Mouse (Mus musculus) mouse embryonic stem cell (cell line): ENCODE measurements around the gene Elmo2.

Experiments
- in situ Hi-C, 2 experiments: fragments of 300-500 bp; cut with MboI; formaldehyde crosslinking; loops; 1 replicate in 1 of 2; 3 replicates in 1 of 2; pipeline ENCODE4 v1.14.3; 2019 to 2020; ENCODE audit warnings: low sequenced_read_pairs in 2 of 2, low pct_unique_long_range_greater_than_20kb in 1 of 2, mixed read lengths in 1 of 2; ENCODE audit not compliant: unreplicated experiment in 1 of 2

The Elmo2 gene

DNA sequence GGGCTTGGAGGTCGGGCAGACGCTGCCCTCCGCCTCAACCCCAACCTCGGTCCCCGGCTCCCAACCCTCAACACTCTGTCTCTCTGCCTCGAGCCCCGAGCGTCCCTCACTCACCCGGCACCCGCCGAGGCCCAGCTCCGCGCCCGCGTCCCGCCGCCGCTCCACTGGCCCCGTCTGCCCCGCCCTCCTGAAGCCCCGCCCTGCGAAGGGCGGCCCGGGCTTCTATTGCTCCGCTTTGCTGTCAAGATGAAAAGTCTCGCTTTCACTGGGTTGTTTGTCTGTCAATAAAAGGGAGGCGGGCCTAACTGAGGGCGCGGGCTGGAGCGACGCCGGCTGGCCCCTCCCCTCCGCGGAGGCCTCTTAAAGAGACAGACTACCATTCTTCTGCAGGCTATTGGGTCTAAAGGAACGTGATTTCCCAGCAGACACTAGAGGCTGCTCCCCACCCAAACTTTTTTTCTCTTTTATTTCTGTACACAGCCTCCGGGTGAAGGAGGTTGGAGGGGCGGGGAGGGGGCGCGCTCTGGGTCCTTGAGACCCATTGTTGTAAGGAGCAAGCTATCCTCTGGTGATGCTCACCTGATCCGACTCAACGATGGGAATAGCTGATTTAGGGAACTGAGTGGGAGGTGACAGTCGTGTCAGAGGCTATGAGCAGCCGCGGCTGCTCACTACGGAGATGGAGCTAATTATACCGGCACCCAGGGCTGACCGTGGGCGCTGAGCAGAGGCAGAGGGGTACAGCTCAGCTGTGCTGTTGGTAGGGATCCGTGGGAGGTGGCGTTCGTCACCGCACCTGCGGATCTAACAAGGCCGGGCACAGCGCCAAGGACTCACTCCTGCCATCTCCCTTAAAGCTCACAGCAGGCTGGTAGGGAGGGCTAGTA lies at the start of gene Elmo2:
Elmo2 (minus strand) TSS at position 176 of the 887 bp plus-strand sequence.
- in situ Hi-C loops = no loop called here

GRCm38 (mm10) chr2:165376001-165376400 lies 49.7 kb upstream of the Elmo2 start:
- in situ Hi-C loops = no loop called here

DNA sequence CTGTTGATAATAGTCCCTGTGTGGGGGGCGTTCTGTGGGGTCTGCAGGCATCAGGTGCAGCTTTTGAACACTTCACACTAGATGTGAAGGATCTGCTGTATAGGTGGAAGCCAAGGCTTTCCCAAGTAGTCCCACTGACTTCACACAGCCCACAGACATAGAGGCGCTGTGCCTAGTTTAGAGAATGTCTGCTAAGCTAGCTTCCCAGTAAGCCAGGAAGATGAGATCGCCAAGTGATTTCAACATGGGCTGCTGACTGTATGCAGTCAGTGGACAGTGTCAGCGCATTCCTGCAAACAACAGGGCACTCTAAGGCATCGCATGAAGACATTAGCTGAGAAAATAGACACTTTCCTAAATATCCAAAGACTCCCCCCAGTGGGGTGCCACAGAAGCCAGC lies 49.2 kb upstream of the Elmo2 start:
- in situ Hi-C loops = no loop called here

GRCm38 (mm10) chr2:165371066-165371465 lies 44.8 kb upstream of the Elmo2 start:
- in situ Hi-C loops = no loop called here

GRCm38 (mm10) chr2:165370348-165370747 lies 44.1 kb upstream of the Elmo2 start:
- in situ Hi-C loops = no loop called here

- in situ Hi-C loops = no loop called here
Observed at GRCm38 (mm10) chr2:165368496-165368895, 42.2 kb upstream of the Elmo2 start, which contains the start of gene Zfp663. Zfp663 (minus strand) TSS chr2:165368729.

- in situ Hi-C loops = no loop called here
Observed at GRCm38 (mm10) chr2:165367868-165368439, 41.7 kb upstream of the Elmo2 start.

- in situ Hi-C loops = no loop called here
Observed at GRCm38 (mm10) chr2:165367047-165367520, 40.8 kb upstream of the Elmo2 start.

DNA sequence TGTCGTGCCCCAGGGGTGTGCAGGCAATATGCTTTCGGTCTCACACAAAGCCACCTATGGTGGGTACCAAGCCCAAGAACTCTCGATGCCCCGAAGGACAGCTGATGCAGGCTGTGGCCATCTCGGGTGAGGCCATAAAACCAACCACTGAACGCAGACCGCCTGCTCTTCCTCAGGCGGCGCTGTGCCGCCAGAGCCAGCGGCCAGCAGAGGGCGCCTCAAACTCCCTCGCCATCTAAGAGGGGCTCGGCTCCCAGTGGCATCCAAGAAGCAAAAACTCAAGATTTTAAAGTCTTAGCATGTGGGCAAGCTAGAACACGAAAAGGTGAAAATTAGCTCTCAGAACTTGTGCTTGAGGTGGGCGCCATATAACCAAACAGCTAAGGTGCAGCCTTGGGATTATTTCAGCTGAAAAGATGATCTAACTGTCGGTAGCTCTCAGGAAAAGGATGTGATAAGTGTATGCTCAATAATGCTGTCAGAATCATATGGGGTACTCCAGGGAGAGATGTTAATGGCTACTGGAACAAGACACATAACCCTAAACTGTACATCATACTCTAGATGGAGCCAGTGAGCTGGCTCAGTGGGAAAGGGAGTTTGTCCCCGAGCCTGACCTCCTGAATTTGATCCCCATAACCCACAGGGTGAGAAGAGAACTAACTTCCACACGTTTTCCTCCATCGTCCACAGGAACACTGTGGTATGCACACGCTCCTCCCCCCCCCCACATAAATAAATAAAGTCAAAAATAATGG lies 38.2 kb upstream of the Elmo2 start:
- in situ Hi-C loops = loop anchor here (5.0 kb wide), 1 partner anchor 287 kb away; no protein-coding TSS in a partner anchor

- in situ Hi-C loops = loop anchor here (5.0 kb wide), 1 partner anchor 286 kb away; no protein-coding TSS in a partner anchor
Observed at GRCm38 (mm10) chr2:165363282-165363681, 37.0 kb upstream of the Elmo2 start.

GRCm38 (mm10) chr2:165360861-165361260 lies 34.6 kb upstream of the Elmo2 start:
- in situ Hi-C loops = loop anchor here (5.0 kb wide), 1 partner anchor 284 kb away; no protein-coding TSS in a partner anchor

- in situ Hi-C loops = no loop called here
Observed at GRCm38 (mm10) chr2:165351828-165352513, 25.7 kb upstream of the Elmo2 start.

- in situ Hi-C loops = no loop called here
Observed at GRCm38 (mm10) chr2:165349466-165349865, 23.2 kb upstream of the Elmo2 start.

GRCm38 (mm10) chr2:165346180-165346579 lies 19.9 kb upstream of the Elmo2 start:
- in situ Hi-C loops = no loop called here

DNA sequence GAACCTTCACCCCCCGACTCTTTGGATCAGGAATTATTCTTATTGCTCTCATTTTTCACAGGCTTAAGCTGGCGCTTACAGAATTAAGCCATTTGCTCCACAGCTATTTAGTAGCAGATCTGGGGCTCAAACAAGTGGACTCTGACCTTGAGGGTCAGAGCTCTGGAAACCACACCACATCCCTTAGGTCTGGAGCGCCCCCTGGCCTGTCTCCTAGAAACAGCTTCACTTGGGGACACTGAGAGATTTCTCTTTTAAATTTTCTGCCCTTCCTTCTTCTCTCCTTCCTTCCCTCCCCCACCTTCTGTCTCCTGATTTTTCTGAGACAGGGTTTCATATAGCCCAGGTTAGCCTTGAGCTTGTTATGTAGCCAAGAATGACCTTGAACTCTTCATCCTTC lies 10.9 kb upstream of the Elmo2 start:
- in situ Hi-C loops = no loop called here

- in situ Hi-C loops = no loop called here
Observed at GRCm38 (mm10) chr2:165332610-165333210, 6.4 kb upstream of the Elmo2 start.

GRCm38 (mm10) chr2:165329703-165330102 lies 3.4 kb upstream of the Elmo2 start:
- in situ Hi-C loops = no loop called here

DNA sequence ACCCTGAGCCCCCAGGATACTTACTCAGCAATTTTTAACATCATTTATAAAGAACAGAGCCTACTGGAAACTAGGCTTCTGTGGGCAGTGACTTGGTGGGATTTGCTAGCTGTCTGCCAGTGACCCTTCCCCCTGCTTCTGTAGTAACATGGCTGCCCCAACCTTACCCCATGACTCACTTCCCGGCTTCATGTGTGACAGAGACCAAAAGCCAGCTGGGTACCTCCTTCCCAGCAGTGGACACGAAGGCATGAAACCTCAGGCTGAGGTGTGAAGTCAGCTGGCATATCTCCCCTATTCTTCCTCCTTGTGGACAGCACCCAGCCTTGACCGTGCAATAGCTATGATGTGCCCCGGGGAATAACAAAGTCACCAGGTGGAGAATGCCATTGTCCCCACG lies 2.5 kb upstream of the Elmo2 start:
- in situ Hi-C loops = no loop called here
